Mouse (Mus musculus): ENCODE results near the gene Idh3b.

The Idh3b gene

GRCm38 (mm10) chr2:130265520-130265919 is 18.8 kb downstream of the Idh3b start:
- DNase-seq (ENCODE audit: low read depth, low spot score) = no peak

GRCm38 (mm10) chr2:130262398-130262797 is 21.9 kb downstream of the Idh3b start:
- DNase-seq (ENCODE audit: low read depth, low spot score) = no peak

- no peak for DNase-seq (ENCODE audit: low read depth, low spot score)
These were observed 22.4 kb downstream of the Idh3b start for GRCm38 (mm10) chr2:130261914-130262313.

GRCm38 (mm10) chr2:130260822-130261221 is 23.5 kb downstream of the Idh3b start:
- no peak for DNase-seq (ENCODE audit: low read depth, low spot score)

- no peak for DNase-seq (ENCODE audit: low read depth, low spot score)
These were observed 27.6 kb downstream of the Idh3b start for GRCm38 (mm10) chr2:130256762-130257161.

GRCm38 (mm10) chr2:130248226-130248625 is 36.1 kb downstream of the Idh3b start:
- no peak for DNase-seq (ENCODE audit: low read depth, low spot score)

GRCm38 (mm10) chr2:130246912-130247311 is 37.4 kb downstream of the Idh3b start:
- peak; percentile 63 for DNase-seq (ENCODE audit: low read depth, low spot score)
